Mouse (Mus musculus) cerebellum, adult 9-11 months (tissue): Measurements from ENCODE around the gene Dnah17.
A peak's percentile ranks its signal among the peaks of the same experiment; 100 is the strongest.

Experiments used
- DNase-seq: peaks from one replicate; pipeline ENCODE4 v3.0.0; 2022

Gene Dnah17

GRCm38 (mm10) chr11:117993190-117994175, 137.0 kb downstream of the Dnah17 start:
- no peak for DNase-seq

- DNase-seq: no peak
These were observed 138.6 kb downstream of the Dnah17 start for GRCm38 (mm10) chr11:117991502-117992470.

DNA sequence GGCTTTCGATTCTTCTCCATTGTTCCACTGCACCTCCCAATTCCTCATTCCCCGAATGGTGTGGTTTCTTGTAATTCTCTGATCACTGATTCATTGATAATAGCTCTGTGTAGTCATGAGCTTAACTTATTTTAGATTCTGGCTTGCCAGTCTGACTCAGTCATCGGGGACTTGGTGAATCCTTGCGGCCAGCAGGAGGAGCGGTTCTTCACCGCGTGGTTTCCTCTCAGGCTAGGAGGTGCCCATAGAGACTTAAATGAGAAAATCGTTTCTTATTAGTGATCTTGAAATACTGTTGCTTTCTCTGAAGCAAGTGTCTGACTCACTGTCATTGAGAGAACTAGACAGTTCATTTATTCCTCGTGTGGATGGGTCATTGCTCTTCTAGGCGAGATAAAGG, 140.5 kb downstream of the Dnah17 start:
- no peak for DNase-seq

DNA sequence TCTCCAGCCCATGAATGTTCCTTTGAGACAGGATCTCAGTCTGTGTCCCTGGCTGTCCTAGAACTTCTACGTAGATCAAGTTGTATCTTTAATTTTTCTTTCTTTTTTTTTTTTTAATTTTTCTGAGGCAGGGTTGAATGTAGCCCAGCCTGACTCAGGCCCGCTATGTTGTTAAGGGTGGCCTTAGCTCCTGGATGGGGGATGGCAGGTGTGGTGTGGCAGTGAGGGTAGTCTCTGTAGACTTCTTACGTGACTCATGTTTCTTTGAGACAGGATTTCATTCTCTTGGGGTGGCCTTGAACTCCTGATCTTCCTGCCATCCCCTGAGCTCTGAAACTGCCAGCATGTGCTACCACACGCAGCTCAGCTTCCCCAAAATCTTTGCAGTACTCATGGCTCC, 141.2 kb downstream of the Dnah17 start:
- DNase-seq: no peak

- DNase-seq: no peak
These were observed 142.5 kb downstream of the Dnah17 start for GRCm38 (mm10) chr11:117987968-117988367.

DNA sequence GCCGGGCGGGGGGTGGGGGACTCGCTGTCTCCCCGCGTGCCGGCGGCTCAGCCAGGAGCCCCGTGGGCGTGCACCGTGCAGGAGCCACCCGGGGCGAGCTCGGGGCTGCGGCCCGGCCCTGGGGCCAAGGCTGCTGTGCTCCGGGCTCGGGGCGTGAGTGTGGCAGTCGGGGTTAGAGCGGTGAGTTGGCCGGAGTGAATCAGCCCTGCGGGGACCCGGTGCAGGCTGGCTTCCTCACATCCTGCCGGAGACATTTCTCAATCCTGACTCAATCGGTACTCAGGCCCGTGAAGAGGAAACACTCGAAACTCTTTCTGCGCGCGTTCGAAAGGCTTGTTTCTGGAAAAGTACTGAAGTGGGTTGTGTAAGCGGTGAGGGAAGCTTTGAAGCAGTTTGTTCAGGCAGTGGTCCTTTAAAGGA, 143.4 kb downstream of the Dnah17 start:
- DNase-seq: no peak

GRCm38 (mm10) chr11:117986126-117987031, 144.1 kb downstream of the Dnah17 start, which contains the start of gene Pgs1:
TSS of gene Pgs1 (plus strand) at chr11:117986292.
- DNase-seq: peak; percentile 93

DNA sequence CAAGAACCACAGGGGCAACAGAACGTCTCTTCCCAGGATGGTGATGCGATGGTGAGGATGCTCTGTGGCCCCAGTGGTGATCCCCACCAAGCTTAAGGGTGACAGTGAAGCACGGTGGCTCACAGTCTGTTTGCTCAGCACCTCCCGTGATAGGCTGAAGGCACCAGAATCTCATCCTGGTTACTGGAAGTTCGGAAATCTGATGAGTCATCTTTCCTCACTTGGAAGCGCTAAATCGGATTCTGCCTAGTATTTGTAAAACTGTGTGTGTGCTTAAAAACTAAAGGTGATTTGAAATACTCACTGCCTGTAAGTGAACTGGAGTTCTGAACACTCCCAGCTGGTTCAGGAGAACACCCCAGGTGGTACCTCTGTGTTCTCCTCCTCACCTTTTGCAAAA, 146.7 kb downstream of the Dnah17 start:
- DNase-seq: no peak

GRCm38 (mm10) chr11:117982426-117982825, 148.0 kb downstream of the Dnah17 start:
- DNase-seq: no peak

GRCm38 (mm10) chr11:117979388-117979787, 151.0 kb downstream of the Dnah17 start:
- DNase-seq: no peak

- no peak for DNase-seq
These were observed 152.6 kb downstream of the Dnah17 start for GRCm38 (mm10) chr11:117977694-117978360.

- DNase-seq: peak; percentile 65
These were observed 154.3 kb downstream of the Dnah17 start for GRCm38 (mm10) chr11:117976081-117976582.

GRCm38 (mm10) chr11:117975211-117975967, 155.0 kb downstream of the Dnah17 start:
- DNase-seq: no peak

GRCm38 (mm10) chr11:117974327-117975125, 155.9 kb downstream of the Dnah17 start:
- DNase-seq: no peak

DNA sequence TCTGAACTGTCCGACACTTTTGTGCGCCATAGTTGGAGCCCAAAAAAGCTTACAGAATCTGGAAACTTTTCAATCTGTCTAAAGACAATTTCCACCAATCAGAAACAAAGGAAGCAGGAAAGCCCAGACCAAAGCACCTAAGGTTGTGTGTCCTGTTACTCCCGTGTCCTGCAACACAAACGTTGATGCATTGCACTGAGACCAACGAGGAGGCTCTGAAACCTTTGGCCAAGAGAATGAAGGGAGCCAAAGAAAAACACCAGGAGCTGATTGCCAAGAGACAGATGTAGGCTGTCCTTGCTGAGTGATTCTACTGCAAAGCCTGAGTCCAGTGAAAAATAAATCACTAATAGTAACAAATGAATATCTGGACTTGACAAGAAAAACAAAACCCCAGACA, 156.9 kb downstream of the Dnah17 start:
- DNase-seq: no peak

DNA sequence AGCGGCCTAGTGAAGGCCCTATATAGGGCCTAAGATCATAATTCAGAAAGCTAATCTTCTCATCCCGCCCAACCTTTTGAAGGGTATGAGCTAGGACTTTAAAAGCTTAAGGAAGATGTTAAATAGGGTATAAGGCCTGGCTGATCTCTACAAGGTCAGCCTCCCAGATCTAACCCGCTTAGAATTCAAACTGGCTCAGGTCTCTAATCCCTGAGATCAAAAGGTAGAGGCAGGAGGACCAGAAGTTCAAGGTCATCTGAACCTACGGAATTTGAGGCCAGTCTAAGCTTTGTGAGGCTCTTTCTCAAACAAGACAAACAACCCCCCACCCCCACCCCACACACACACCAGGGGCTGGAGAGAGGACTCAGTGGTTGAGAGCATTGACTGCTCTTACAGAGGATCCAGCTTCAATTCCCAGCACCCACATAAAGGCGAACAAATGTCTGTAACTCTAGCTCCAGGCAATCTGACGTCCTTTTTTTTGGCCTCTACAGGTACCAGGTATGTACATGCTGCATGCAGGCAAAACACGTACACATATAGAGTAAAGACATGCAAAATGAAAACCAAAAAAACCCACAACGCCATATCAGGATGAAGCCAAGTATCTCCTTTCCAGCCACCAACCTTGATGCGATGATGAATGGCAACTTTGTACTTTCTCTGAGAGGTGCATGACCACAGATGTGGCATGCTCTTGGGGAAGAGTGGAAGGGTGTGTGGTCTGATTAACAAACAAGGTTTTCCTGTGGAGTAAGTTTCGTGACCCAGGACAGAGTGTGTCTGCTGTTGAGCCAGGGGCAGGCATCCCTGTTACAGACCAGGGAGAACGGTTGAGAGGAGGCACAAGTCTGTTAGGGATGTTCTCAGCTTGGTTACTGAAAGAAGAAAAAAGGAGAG, 157.5 kb downstream of the Dnah17 start:
- DNase-seq: no peak
